In genomic region chr2:150310952-150311884, GRCm38 (mm10) we compare ENCODE assay signal across 8 mouse cellular contexts. TPM values are rescaled to one million over a fixed set of nuclear protein-coding genes. Genes with fewer than 3 reads are reported as not detected.
DNase-seq lines count a peak whose midpoint lies in the region; ATAC-seq and TF ChIP-seq lines count a peak whose summit lies in the region.
"Not testable (repeated sequence)": the region's sequence is repeated elsewhere in the genome, so short reads cannot be mapped to it uniquely, and the experiment has no call there.

No protein-coding gene starts in this region.

- WGBS in bone marrow, adult 2 months = 4% methylated on average over 19 of the region's 19 CpGs
- WGBS in embryonic facial prominence, embryonic 15.5 days = 10% methylated on average over 19 of the region's 19 CpGs
- 9% methylated on average over 19 of the region's 19 CpGs for WGBS in limb, embryonic 14.5 days
- WGBS in midbrain, postnatal 0 days = 17% methylated on average over 19 of the region's 19 CpGs

- peak overlapping the region; percentile 67 for H3K4me3 ChIP-seq in bone marrow, adult 2 months (replicated peaks; ENCODE audit: control insufficient read depth, low read depth, low read length)
- H3K4me3 ChIP-seq in embryonic facial prominence, embryonic 15.5 days (replicated peaks) = peak overlapping the region; percentile 59
- peak overlapping the region; percentile 52 for H3K4me3 ChIP-seq in limb, embryonic 14.5 days (replicated peaks; ENCODE audit: low read length)
- peak overlapping the region; percentile 36 for H3K4me3 ChIP-seq in midbrain, postnatal 0 days (ENCODE audit: low read depth, low read length)

- H3K27me3 ChIP-seq in embryonic facial prominence, embryonic 15.5 days; limb, embryonic 14.5 days (ENCODE audit: control insufficient read depth, insufficient read depth, low read length); midbrain, postnatal 0 days (ENCODE audit: insufficient read depth, low read length): not testable (repeated sequence)

- H3K27ac ChIP-seq in bone marrow, adult 2 months (ENCODE audit: control insufficient read depth, insufficient read depth, low read depth, low read length, poor library complexity) = not testable (repeated sequence)
- peak overlapping the region; percentile 68; the same call in 1 of the 2 replicates for H3K27ac ChIP-seq in embryonic facial prominence, embryonic 15.5 days (replicated peaks)
- H3K27ac ChIP-seq in limb, embryonic 14.5 days (replicated peaks; ENCODE audit: low read depth, low read length) = 0 out of 2 replicates have a peak overlapping the region, but pooled peaks have one; percentile 52
- 0 out of 2 replicates have a peak overlapping the region, but pooled peaks have one; percentile 47 for H3K27ac ChIP-seq in midbrain, postnatal 0 days (ENCODE audit: low read depth, low read length)

- not testable (repeated sequence) for H3K9me3 ChIP-seq in embryonic facial prominence, embryonic 15.5 days (replicated peaks); midbrain, postnatal 0 days (ENCODE audit: low read length)
- H3K9me3 ChIP-seq in limb, embryonic 14.5 days (ENCODE audit: control insufficient read depth, low read length) = peaks cover 12% of the 10 kb centered on the region; the same call in 1 of the 2 replicates

- peak; percentile 98 for DNase-seq in 3T3-L1 (ENCODE audit: low read depth, low spot score)
- DNase-seq in heart, adult 8-10 months (ENCODE audit: low spot score) = peak; percentile 95
- DNase-seq in kidney, adult 9 months = peak; percentile 96
- DNase-seq in limb, embryonic 14.5 days (ENCODE audit: low spot score) = peak; percentile 91
- peak; percentile 86 for DNase-seq in midbrain, postnatal 0 days (ENCODE audit: low spot score)
- DNase-seq in spleen, postnatal 14 days (ENCODE audit: low spot score in 2 of 2) = peak; percentile 54 to 65

- ATAC-seq in embryonic facial prominence, embryonic 15.5 days (ENCODE audit: insufficient number of reproducible peaks, low FRiP score, low TSS enrichment, low read depth) = peak; percentile 94
- ATAC-seq in limb, embryonic 14.5 days (ENCODE audit: low FRiP score, low read depth) = peak; percentile 99
- ATAC-seq in midbrain, postnatal 0 days (ENCODE audit: low FRiP score) = peak; percentile 98

- H3K36me3 ChIP-seq in embryonic facial prominence, embryonic 15.5 days = peaks cover 10% of the 10 kb centered on the region
- H3K36me3 ChIP-seq in limb, embryonic 14.5 days (ENCODE audit: control insufficient read depth, insufficient read depth, low read length); midbrain, postnatal 0 days (ENCODE audit: insufficient read depth, low read length): not testable (repeated sequence)

- not testable (repeated sequence) for H3K4me1 ChIP-seq in bone marrow, adult 2 months (ENCODE audit: control insufficient read depth, insufficient read depth, low read length); embryonic facial prominence, embryonic 15.5 days; limb, embryonic 14.5 days (ENCODE audit: control insufficient read depth, insufficient read depth, low read length); midbrain, postnatal 0 days (ENCODE audit: insufficient read depth, low read length)

- not testable (repeated sequence) for TF ChIP-seq POLR2A in bone marrow, adult 2 months (IDR thresholded peaks at IDR 0.05; ENCODE audit: borderline replicate concordance, control insufficient read depth, low read depth, low read length); limb, embryonic 14.5 days (IDR thresholded peaks at IDR 0.05; ENCODE audit: borderline replicate concordance, extremely low read depth, insufficient read depth, insufficient read length)

- not testable (repeated sequence) for TF ChIP-seq CTCF in bone marrow, adult 2 months (IDR thresholded peaks at IDR 0.05; ENCODE audit: control insufficient read depth, insufficient read depth, low read length); midbrain, postnatal 0 days (IDR thresholded peaks at IDR 0.05)

- H3K9ac ChIP-seq in embryonic facial prominence, embryonic 15.5 days = peak overlapping the region; percentile 54
- peak overlapping the region; percentile 64 for H3K9ac ChIP-seq in limb, embryonic 14.5 days (ENCODE audit: low read depth, low read length, severe bottlenecking)
- H3K9ac ChIP-seq in midbrain, postnatal 0 days (replicated peaks; ENCODE audit: low read length, poor library complexity, severe bottlenecking) = 0 out of 2 replicates have a peak overlapping the region, but pooled peaks have one; percentile 45

- peak overlapping the region; percentile 59 for H3K4me2 ChIP-seq in embryonic facial prominence, embryonic 15.5 days (replicated peaks)
- peak overlapping the region; percentile 43 for H3K4me2 ChIP-seq in limb, embryonic 14.5 days (replicated peaks; ENCODE audit: low read depth, low read length, severe bottlenecking)
- peak overlapping the region; percentile 43 for H3K4me2 ChIP-seq in midbrain, postnatal 0 days (ENCODE audit: low read depth, low read length, poor library complexity, severe bottlenecking)

RNA-seq across cellular contexts. Expression of gene Gm10130, which starts 12.3 kb away (rescaled TPM):
- not detected in 2 replicates for polyA plus RNA-seq in bone marrow, adult 2 months (2011; ENCODE audit: insufficient read depth, insufficient read length, low replicate concordance, missing spikeins)
- 2.2 and 2.9 TPM in 2 replicates for polyA plus RNA-seq in embryonic facial prominence, embryonic 15.5 days (2015; fragmentation: Nextera tagmentation; extraction: Ambion mirVana)
- total RNA-seq in heart, adult 8-10 months (2022) = 1 to 10 TPM; 1.2 to 4.7 (median 1.4) TPM
- 0.45 and 0.67 TPM in 2 replicates for polyA plus RNA-seq in limb, embryonic 14.5 days (2012; rRNA removed)
- 1.9 and 3.6 TPM in 2 replicates for polyA plus RNA-seq in limb, embryonic 14.5 days (2014; fragmentation: Nextera tagmentation; extraction: Ambion mirVana)
- not detected in 2 replicates for total RNA-seq in midbrain, postnatal 0 days (2014; rRNA removed)
- not detected in 2 replicates for polyA plus RNA-seq in midbrain, postnatal 0 days (2015; fragmentation: Nextera tagmentation; extraction: Ambion mirVana)

RNA-seq across cellular contexts. Expression of gene 3300002I08Rik, which starts 51.3 kb away (rescaled TPM):
- polyA plus RNA-seq in bone marrow, adult 2 months (2011; ENCODE audit: insufficient read depth, insufficient read length, low replicate concordance, missing spikeins) = not detected in 2 replicates
- 7.0 and 7.3 TPM in 2 replicates for polyA plus RNA-seq in embryonic facial prominence, embryonic 15.5 days (2015; fragmentation: Nextera tagmentation; extraction: Ambion mirVana)
- 1 to 10 TPM; 2.1 to 3.1 (median 2.5) TPM for total RNA-seq in heart, adult 8-10 months (2022)
- polyA plus RNA-seq in limb, embryonic 14.5 days (2012; rRNA removed) = 2.7 and 2.8 TPM in 2 replicates
- 9.0 TPM in 2 replicates for polyA plus RNA-seq in limb, embryonic 14.5 days (2014; fragmentation: Nextera tagmentation; extraction: Ambion mirVana)
- 11.5 and 13.0 TPM in 2 replicates for total RNA-seq in midbrain, postnatal 0 days (2014; rRNA removed)
- 10.9 and 13.5 TPM in 2 replicates for polyA plus RNA-seq in midbrain, postnatal 0 days (2015; fragmentation: Nextera tagmentation; extraction: Ambion mirVana)

RNA-seq across cellular contexts. Expression of gene Gm14124, which starts 53.9 kb away (rescaled TPM):
- 0.67 TPM in 1 of 2 replicates, not detected in the other for polyA plus RNA-seq in bone marrow, adult 2 months (2011; ENCODE audit: insufficient read depth, insufficient read length, low replicate concordance, missing spikeins)
- not detected in 2 replicates for polyA plus RNA-seq in embryonic facial prominence, embryonic 15.5 days (2015; fragmentation: Nextera tagmentation; extraction: Ambion mirVana)
- under 1 TPM in 2 of 4 experiments, not detected in 2; 0.11 to 0.16 TPM for total RNA-seq in heart, adult 8-10 months (2022)
- 0.05 and 0.06 TPM in 2 replicates for polyA plus RNA-seq in limb, embryonic 14.5 days (2012; rRNA removed)
- 0.07 TPM in 1 of 2 replicates, not detected in the other for polyA plus RNA-seq in limb, embryonic 14.5 days (2014; fragmentation: Nextera tagmentation; extraction: Ambion mirVana)
- 0.09 TPM in 1 of 2 replicates, not detected in the other for total RNA-seq in midbrain, postnatal 0 days (2014; rRNA removed)
- not detected in 2 replicates for polyA plus RNA-seq in midbrain, postnatal 0 days (2015; fragmentation: Nextera tagmentation; extraction: Ambion mirVana)

RNA-seq across cellular contexts. Expression of gene Gm21994, which starts 55.8 kb away (rescaled TPM):
- 2.1 TPM in 1 of 2 replicates, not detected in the other for polyA plus RNA-seq in bone marrow, adult 2 months (2011; ENCODE audit: insufficient read depth, insufficient read length, low replicate concordance, missing spikeins)
- 4.8 and 6.1 TPM in 2 replicates for polyA plus RNA-seq in embryonic facial prominence, embryonic 15.5 days (2015; fragmentation: Nextera tagmentation; extraction: Ambion mirVana)
- 1 to 10 TPM; 1.7 to 2.2 (median 2.0) TPM for total RNA-seq in heart, adult 8-10 months (2022)
- polyA plus RNA-seq in limb, embryonic 14.5 days (2012; rRNA removed) = 2.0 and 2.4 TPM in 2 replicates
- 3.5 and 4.4 TPM in 2 replicates for polyA plus RNA-seq in limb, embryonic 14.5 days (2014; fragmentation: Nextera tagmentation; extraction: Ambion mirVana)
- 1.3 and 1.5 TPM in 2 replicates for total RNA-seq in midbrain, postnatal 0 days (2014; rRNA removed)
- polyA plus RNA-seq in midbrain, postnatal 0 days (2015; fragmentation: Nextera tagmentation; extraction: Ambion mirVana) = 2.8 and 3.0 TPM in 2 replicates
